Mouse (Mus musculus) right cerebral cortex, postnatal 4 days (tissue): ENCODE measurements around the gene Six3.

Experiments used
- DNase-seq: peaks from one replicate; pipeline ENCODE4 v3.0.0-alpha.2; 2022

Gene Six3

GRCm38 (mm10) chr17:85612526-85613265 is 712 bp upstream of the Six3 start:
- no peak for DNase-seq

GRCm38 (mm10) chr17:85614011-85614721 is 758 bp downstream of the Six3 start:
- DNase-seq: no peak

GRCm38 (mm10) chr17:85614722-85615331 is 1.4 kb downstream of the Six3 start:
- DNase-seq: no peak

- DNase-seq: no peak
Measured at GRCm38 (mm10) chr17:85615586-85615985, 2.2 kb downstream of the Six3 start.

GRCm38 (mm10) chr17:85616526-85617500 is 3.4 kb downstream of the Six3 start:
- DNase-seq: no peak

- DNase-seq: no peak
Measured at GRCm38 (mm10) chr17:85617566-85618358, 4.4 kb downstream of the Six3 start.

- no peak for DNase-seq
Measured at GRCm38 (mm10) chr17:85618359-85619112, 5.1 kb downstream of the Six3 start.

GRCm38 (mm10) chr17:85619113-85620085 is 6.0 kb downstream of the Six3 start:
- DNase-seq: no peak

- DNase-seq: no peak
Measured at GRCm38 (mm10) chr17:85620086-85620481, 6.7 kb downstream of the Six3 start.

GRCm38 (mm10) chr17:85620680-85621504 is 7.5 kb downstream of the Six3 start:
- no peak for DNase-seq

- no peak for DNase-seq
Measured at GRCm38 (mm10) chr17:85621505-85622310, 8.3 kb downstream of the Six3 start.

GRCm38 (mm10) chr17:85622493-85623157 is 9.2 kb downstream of the Six3 start:
- DNase-seq: peak; percentile 4

GRCm38 (mm10) chr17:85623161-85624050 is 10.0 kb downstream of the Six3 start:
- peak; percentile 8 for DNase-seq

- no peak for DNase-seq
Measured at GRCm38 (mm10) chr17:85624051-85624420, 10.6 kb downstream of the Six3 start.

- no peak for DNase-seq
Measured at GRCm38 (mm10) chr17:85624981-85625940, 11.9 kb downstream of the Six3 start.
